Mouse (Mus musculus): Measurements from ENCODE around the gene Trak1. TPM values are rescaled to one million over a fixed set of nuclear protein-coding genes. Genes with fewer than 3 reads are reported as not detected.
A peak's percentile ranks its signal among the peaks of the same experiment; 100 is the strongest.

Trak1 gene
- polyA plus RNA-seq, 1 experiment, result 22.2 TPM

DNA sequence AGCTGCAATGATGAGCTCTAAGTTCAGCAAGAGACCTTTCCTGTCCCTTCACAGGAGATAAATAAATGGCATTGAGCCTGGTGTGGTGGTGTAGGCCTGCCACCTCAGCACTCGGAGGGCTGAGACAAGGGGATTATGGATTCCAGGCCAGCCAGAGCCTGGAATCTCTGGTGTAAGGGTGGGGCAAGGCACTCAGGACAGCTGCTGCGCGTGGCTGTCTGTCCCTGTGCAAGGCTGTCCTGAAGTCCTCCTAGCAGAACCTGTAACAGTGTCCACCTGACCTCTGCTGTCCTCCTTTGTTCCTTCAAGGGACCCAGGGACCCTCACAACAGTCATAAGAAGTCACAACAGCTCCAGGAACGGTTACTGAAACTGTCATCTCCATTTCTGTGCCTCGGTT lies 59.8 kb downstream of the Trak1 start:
- H3K27me3 ChIP-seq (ENCODE audit: control insufficient read depth, insufficient read depth, low read length), result no peaks in the 10 kb centered on the region
- H3K27ac ChIP-seq (ENCODE audit: control insufficient read depth, insufficient read depth, low read depth, low read length), result no peak overlapping the region

GRCm38 (mm10) chr9:121357582-121358275 lies 60.4 kb downstream of the Trak1 start:
- Histone ChIP-seq H3K4me1 (ENCODE audit: control insufficient read depth, insufficient read depth, low read length) (peaks cover 10% of the 10 kb centered on the region; the same call in 1 of the 2 replicates), H3K4me3 (ENCODE audit: control insufficient read depth, low read depth, low read length) (no peak overlapping the region), H3K27ac (ENCODE audit: control insufficient read depth, insufficient read depth, low read depth, low read length) (no peak overlapping the region), H3K36me3 (ENCODE audit: control insufficient read depth, insufficient read depth, low read length) (no peaks in the 10 kb centered on the region), H3K27me3 (ENCODE audit: control insufficient read depth, insufficient read depth, low read length) (no peaks in the 10 kb centered on the region)
- TF ChIP-seq CTCF (IDR thresholded peaks at IDR 0.05; ENCODE audit: control insufficient read depth, insufficient read depth, insufficient replicate concordance, low read depth, low read length) (no peak), POLR2A (IDR thresholded peaks at IDR 0.05; ENCODE audit: control insufficient read depth, low read depth, low read length) (no peak)

More for the DNA sequence above, 59.8 kb downstream of the Trak1 start:
- Histone ChIP-seq H3K4me3 (ENCODE audit: control insufficient read depth, low read depth, low read length) (no peak overlapping the region), H3K36me3 (ENCODE audit: control insufficient read depth, insufficient read depth, low read length) (no peaks in the 10 kb centered on the region), H3K4me1 (ENCODE audit: control insufficient read depth, insufficient read depth, low read length) (peaks cover 10% of the 10 kb centered on the region; the same call in 1 of the 2 replicates)
- TF ChIP-seq CTCF (IDR thresholded peaks at IDR 0.05; ENCODE audit: control insufficient read depth, insufficient read depth, insufficient replicate concordance, low read depth, low read length) (no peak), POLR2A (IDR thresholded peaks at IDR 0.05; ENCODE audit: control insufficient read depth, low read depth, low read length) (no peak)

- Histone ChIP-seq H3K4me1 (ENCODE audit: control insufficient read depth, insufficient read depth, low read length) (peaks cover 10% of the 10 kb centered on the region; the same call in 1 of the 2 replicates), H3K36me3 (ENCODE audit: control insufficient read depth, insufficient read depth, low read length) (no peaks in the 10 kb centered on the region), H3K27me3 (ENCODE audit: control insufficient read depth, insufficient read depth, low read length) (no peaks in the 10 kb centered on the region), H3K27ac (ENCODE audit: control insufficient read depth, insufficient read depth, low read depth, low read length) (no peak overlapping the region; the same call in 1 of the 2 replicates), H3K4me3 (ENCODE audit: control insufficient read depth, low read depth, low read length) (no peak overlapping the region)
- TF ChIP-seq POLR2A (IDR thresholded peaks at IDR 0.05; ENCODE audit: control insufficient read depth, low read depth, low read length), result no peak
- TF ChIP-seq CTCF (IDR thresholded peaks at IDR 0.05; ENCODE audit: control insufficient read depth, insufficient read depth, insufficient replicate concordance, low read depth, low read length), result no peak
These were observed 61.1 kb downstream of the Trak1 start for GRCm38 (mm10) chr9:121358418-121358817.

- Histone ChIP-seq H3K27me3 (ENCODE audit: control insufficient read depth, insufficient read depth, low read length) (no peaks in the 10 kb centered on the region), H3K4me3 (ENCODE audit: control insufficient read depth, low read depth, low read length) (no peak overlapping the region), H3K4me1 (ENCODE audit: control insufficient read depth, insufficient read depth, low read length) (peaks cover 10% of the 10 kb centered on the region; the same call in 1 of the 2 replicates), H3K36me3 (ENCODE audit: control insufficient read depth, insufficient read depth, low read length) (no peaks in the 10 kb centered on the region), H3K27ac (ENCODE audit: control insufficient read depth, insufficient read depth, low read depth, low read length) (no peak overlapping the region)
- TF ChIP-seq CTCF (IDR thresholded peaks at IDR 0.05; ENCODE audit: control insufficient read depth, insufficient read depth, insufficient replicate concordance, low read depth, low read length) (no peak), POLR2A (IDR thresholded peaks at IDR 0.05; ENCODE audit: control insufficient read depth, low read depth, low read length) (no peak)
These were observed 62.1 kb downstream of the Trak1 start for GRCm38 (mm10) chr9:121359266-121359972.

GRCm38 (mm10) chr9:121360327-121360954 lies 63.1 kb downstream of the Trak1 start:
- H3K4me3 ChIP-seq (ENCODE audit: control insufficient read depth, low read depth, low read length), result no peak overlapping the region
- H3K36me3 ChIP-seq (ENCODE audit: control insufficient read depth, insufficient read depth, low read length), result no peaks in the 10 kb centered on the region
- H3K27ac ChIP-seq (ENCODE audit: control insufficient read depth, insufficient read depth, low read depth, low read length), result peak overlapping the region; percentile 47
- peaks cover 10% of the 10 kb centered on the region; the same call in 1 of the 2 replicates for H3K4me1 ChIP-seq (ENCODE audit: control insufficient read depth, insufficient read depth, low read length)
- TF ChIP-seq CTCF (IDR thresholded peaks at IDR 0.05; ENCODE audit: control insufficient read depth, insufficient read depth, insufficient replicate concordance, low read depth, low read length), result no peak
- no peak for TF ChIP-seq POLR2A (IDR thresholded peaks at IDR 0.05; ENCODE audit: control insufficient read depth, low read depth, low read length)
- no peaks in the 10 kb centered on the region for H3K27me3 ChIP-seq (ENCODE audit: control insufficient read depth, insufficient read depth, low read length)

- H3K27ac ChIP-seq (ENCODE audit: control insufficient read depth, insufficient read depth, low read depth, low read length), result peak overlapping the region; percentile 47
- H3K27me3 ChIP-seq (ENCODE audit: control insufficient read depth, insufficient read depth, low read length), result no peaks in the 10 kb centered on the region
- no peak for TF ChIP-seq POLR2A (IDR thresholded peaks at IDR 0.05; ENCODE audit: control insufficient read depth, low read depth, low read length)
- TF ChIP-seq CTCF (IDR thresholded peaks at IDR 0.05; ENCODE audit: control insufficient read depth, insufficient read depth, insufficient replicate concordance, low read depth, low read length), result no peak
- peaks cover 9% of the 10 kb centered on the region; the same call in 1 of the 2 replicates for H3K4me1 ChIP-seq (ENCODE audit: control insufficient read depth, insufficient read depth, low read length)
- H3K4me3 ChIP-seq (ENCODE audit: control insufficient read depth, low read depth, low read length), result no peak overlapping the region
- no peaks in the 10 kb centered on the region for H3K36me3 ChIP-seq (ENCODE audit: control insufficient read depth, insufficient read depth, low read length)
These were observed 63.7 kb downstream of the Trak1 start for GRCm38 (mm10) chr9:121361010-121361409.

DNA sequence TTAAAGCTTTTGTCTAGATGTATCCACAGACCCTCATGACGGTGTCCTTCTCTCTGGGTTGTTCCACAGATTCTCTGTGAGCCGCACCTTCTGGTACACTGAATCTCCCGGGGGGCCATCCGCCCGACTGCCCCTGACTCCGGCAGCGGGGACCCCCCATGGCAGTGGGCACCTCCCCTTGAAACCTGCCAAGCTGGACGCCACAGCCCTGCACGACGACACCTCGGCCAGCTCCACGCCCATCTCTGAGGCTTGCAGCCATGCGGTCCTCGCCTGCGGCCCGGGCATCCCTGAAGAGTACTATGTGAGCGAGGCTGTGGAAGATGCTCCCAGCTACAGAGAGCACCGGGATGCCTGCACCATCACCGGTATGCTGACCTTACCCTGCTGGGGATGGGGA lies 66.6 kb downstream of the Trak1 start:
- H3K36me3 ChIP-seq (ENCODE audit: control insufficient read depth, insufficient read depth, low read length), result no peaks in the 10 kb centered on the region
- H3K4me1 ChIP-seq (ENCODE audit: control insufficient read depth, insufficient read depth, low read length), result peaks cover 5% of the 10 kb centered on the region; the same call in 1 of the 2 replicates
- H3K4me3 ChIP-seq (ENCODE audit: control insufficient read depth, low read depth, low read length), result no peak overlapping the region
- no peak for TF ChIP-seq POLR2A (IDR thresholded peaks at IDR 0.05; ENCODE audit: control insufficient read depth, low read depth, low read length)
- TF ChIP-seq CTCF (IDR thresholded peaks at IDR 0.05; ENCODE audit: control insufficient read depth, insufficient read depth, insufficient replicate concordance, low read depth, low read length), result no peak
- no peaks in the 10 kb centered on the region for H3K27me3 ChIP-seq (ENCODE audit: control insufficient read depth, insufficient read depth, low read length)
- no peak overlapping the region for H3K27ac ChIP-seq (ENCODE audit: control insufficient read depth, insufficient read depth, low read depth, low read length)
